Mouse (Mus musculus) embryo, embryonic 11 days (tissue): ENCODE data around the gene Vmn1r233.

Experiments used
- DNase-seq: peaks from one replicate; pipeline ENCODE4 v3.0.0-alpha.2; 2015

Gene Vmn1r233

DNA sequence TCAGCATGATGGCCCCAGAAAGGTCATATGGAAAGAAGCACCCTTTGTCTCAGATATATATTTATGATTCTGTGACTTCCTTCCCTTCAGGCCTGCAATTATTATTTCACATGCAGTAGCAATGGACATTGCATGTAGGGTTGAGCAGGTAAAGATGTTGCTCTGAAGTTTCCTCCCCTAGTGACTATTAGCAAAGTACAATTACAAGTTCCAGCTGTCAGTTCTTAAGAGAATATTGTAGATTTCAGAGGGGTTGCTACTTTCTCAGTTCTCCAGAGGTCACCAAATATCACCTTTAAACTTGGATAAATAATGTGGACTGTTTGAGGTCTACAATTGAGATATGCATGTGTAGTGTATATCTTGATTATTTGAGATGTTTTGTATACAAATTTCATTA lies at the start of gene Vmn1r233:
Gene Vmn1r233 (minus strand): TSS at position 101 of the 400 bp plus-strand sequence.
- DNase-seq, result no peak

DNA sequence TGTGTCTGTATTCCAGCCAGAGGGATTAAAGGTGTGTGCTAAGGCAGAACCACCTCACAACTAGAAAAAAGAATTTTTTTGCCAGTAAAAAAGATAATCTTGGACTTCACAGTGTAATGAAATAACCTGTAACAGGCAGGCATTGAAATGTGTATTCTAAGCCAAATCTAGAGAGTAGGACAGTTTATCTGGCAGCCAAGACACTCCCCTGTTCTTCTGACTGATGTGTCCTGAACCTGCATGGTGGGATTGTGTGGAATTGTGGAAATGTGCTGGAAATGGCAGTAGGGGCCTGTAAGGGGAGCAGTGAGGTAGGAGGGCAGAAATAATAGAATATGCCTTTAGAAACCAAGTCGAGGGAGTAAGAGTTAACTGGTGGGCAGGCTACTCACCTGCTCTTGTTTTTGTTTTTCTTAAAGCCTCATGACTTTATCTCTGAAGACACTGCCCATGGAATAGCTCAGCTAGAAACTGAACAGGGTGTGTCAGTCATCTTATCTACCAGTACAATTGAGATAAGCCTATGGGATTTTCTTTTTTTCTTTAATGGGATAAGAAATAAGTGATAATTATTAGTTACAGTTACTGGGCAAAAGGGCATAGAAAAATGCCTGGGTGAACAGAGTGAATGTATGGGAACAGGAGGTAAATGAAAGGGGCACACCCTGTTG lies 22.3 kb upstream of the Vmn1r233 start:
- DNase-seq, result no peak

DNA sequence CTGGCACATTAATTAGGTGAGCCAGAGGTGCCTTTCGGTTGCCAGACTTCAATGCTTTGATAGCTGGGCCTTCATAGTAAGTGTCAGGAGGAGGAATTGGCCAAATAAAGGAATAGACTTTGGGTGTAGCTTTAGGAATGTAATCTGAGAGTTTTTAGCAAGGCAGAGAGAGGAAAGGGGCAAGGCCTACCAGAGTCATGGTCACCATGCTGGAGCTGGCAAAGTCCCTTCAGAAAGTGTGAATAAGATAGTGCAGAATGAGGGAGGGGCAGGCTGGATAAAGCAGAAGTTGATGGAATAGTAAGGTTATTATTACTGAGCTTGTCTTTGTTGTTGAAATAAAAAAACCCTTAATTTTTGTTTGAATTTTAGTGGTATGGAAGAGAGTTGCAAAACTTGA lies 13.5 kb upstream of the Vmn1r233 start:
- no peak for DNase-seq

DNA sequence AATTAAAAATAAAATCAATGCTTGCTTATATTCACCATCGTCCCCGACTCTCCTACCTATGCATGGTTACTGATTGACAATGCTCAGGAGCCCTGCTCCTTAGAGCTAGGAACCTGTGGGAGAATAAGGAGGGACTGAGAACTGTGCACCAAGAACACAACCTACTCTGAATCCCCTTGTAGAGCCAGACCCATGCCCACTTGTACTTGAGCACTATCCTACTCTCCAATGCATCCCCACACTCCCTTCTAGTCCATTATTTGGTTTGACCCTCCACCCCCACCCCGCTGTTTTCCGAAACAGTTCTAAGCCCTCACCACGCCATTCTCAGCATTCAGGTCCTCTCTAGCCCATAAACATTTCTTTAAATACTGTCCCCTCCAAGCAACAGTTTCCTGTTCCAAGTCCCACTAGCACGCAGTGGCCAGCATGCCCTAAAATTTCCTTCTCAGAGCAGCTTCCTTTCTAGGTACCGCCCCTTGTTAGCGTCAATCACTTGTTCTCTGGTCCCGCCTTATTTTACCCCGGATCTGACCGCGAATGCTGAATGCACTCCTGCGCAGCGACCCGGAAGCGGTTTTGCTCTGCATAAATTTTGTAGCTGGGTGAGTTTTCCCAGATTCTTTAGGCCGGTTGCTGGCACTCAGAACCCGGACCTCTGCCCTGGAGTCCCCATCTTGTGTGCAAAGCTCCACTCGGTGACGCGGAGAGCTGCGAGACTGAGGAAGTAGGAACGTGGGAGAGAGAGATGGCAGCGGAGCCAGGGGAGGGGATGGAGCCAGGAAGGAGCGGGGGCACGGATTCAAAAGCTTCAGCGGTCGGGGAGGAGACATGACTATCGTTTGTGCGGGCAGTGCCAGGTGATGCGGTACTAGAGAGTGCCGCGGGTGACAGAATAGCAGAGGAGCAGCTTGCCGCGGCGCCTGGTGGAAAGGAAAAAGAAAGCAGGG lies 12.4 kb upstream of the Vmn1r233 start, which contains the start of gene Zfp160:
Gene Zfp160 (plus strand): TSS at position 522 of the 950 bp plus-strand sequence.
- DNase-seq, result peak; percentile 95

DNA sequence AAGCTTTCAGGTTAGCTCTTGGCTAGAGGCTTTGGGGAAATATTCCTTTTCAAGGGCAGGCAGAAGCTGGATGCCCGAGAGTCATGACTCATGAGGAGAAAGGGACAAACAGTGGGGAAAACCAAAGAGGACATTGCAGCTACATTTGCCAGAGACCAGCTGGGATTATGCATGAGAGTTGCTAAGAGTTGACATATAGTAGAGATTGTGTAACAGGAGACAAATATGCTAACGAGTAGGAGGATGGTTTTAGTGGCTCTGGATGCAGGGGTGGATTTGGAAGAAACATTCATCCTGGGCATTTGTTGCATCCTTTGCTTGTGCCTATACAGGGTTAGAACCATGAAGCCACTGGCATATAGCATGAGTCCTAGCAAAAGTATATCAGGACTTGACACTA lies 2.5 kb downstream of the Vmn1r233 start:
- DNase-seq, result no peak

DNA sequence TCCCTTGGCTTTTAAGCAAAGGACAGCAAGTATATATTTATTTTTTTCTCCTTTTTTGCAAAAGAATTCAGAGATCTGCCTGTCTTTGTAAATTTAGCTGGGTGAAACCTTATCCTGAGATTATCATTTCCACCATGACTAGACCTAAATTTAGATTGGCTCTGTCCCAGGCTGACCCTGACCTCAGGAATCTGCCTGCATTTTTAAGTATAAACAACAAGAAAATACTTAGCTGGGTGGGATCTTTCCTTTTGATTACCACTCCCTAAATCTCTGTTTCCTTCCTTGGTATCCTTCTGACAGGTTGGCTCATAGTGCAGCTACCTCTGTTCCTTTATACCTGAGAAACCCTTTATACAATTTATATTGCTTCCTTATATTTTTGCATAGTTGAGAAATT lies 29.6 kb downstream of the Vmn1r233 start:
- DNase-seq, result no peak

DNA sequence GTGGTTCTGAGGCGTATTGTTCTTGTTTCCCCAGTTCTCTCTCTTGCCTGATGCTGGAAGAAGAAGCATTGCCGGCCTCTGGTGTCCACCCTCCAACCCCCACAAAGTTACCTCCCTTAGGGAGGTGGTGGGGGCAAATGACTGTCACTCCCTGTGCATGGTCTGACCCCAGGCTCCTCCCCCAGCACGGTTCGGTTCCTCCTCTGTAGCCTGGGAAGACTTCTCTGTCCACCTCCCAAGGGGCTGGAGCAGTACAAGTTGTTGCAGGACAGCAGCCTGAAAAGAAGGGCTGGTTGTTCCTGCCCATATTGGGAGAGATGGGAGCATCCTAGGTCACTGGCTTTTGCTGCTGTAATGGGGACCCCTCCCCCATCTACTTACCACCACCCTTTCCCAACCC lies 30.8 kb downstream of the Vmn1r233 start:
- DNase-seq, result no peak

DNA sequence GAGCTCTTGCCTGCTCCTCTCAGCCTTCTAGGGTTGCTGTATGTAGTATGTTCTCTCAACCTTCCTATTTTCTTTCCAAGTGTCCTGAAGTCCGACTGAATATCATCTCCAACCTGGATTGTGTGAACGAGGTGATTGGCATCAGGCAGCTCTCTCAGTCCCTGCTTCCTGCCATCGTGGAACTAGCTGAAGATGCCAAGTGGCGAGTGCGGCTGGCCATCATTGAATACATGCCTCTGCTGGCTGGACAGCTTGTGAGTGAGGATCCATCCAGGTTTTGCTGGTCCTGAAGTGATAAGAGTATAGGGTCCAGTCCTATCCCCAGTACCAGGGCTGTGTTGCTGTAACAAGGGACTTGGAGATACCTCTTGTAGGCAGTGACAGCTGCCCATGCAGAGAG lies 35.9 kb downstream of the Vmn1r233 start:
- DNase-seq, result no peak

DNA sequence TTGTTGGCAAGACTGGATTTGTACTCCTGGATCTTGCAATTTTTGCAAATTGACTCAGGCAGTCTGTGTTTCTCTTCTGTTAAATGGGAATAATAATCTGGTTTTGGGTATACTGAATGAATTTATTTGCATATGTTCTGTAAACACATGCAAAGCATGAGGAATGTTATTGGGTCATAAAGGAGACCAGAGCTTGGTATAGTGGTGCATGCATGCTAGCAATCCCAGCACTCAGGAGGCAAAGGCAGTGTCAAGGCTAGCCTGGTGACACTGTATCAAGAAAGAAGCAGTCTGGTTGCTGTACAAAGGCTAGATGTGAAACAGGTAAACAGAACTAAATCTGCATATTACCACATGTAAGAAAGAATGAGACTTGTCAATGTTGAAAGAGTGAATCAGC lies 49.6 kb downstream of the Vmn1r233 start:
- no peak for DNase-seq

DNA sequence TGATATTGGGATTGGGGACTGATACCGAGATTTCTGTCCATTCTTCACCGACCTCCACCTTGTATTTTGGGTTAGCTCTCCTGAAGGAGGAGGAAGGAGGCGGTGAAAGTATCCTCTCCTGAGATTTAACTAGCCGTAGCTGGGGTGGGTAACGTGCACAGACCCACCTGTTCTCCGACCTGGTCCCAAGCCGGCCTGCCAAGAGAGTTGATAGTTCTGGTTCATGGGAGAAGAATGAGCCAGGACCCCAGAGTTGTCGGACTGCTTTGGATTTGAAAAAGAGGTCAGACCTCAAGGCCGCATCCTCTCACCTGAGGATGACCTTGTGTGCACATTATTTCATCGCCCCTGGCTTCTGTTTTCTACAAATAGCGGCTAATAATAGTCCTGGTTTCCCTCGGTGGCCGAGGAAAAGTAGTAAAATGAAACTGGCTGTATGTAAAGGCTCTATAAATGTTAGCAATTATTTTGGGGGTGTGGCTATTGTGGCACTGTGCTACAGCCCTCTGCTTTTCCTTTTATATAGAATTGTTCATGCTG lies 50.2 kb downstream of the Vmn1r233 start:
- peak; percentile 13 for DNase-seq

DNA sequence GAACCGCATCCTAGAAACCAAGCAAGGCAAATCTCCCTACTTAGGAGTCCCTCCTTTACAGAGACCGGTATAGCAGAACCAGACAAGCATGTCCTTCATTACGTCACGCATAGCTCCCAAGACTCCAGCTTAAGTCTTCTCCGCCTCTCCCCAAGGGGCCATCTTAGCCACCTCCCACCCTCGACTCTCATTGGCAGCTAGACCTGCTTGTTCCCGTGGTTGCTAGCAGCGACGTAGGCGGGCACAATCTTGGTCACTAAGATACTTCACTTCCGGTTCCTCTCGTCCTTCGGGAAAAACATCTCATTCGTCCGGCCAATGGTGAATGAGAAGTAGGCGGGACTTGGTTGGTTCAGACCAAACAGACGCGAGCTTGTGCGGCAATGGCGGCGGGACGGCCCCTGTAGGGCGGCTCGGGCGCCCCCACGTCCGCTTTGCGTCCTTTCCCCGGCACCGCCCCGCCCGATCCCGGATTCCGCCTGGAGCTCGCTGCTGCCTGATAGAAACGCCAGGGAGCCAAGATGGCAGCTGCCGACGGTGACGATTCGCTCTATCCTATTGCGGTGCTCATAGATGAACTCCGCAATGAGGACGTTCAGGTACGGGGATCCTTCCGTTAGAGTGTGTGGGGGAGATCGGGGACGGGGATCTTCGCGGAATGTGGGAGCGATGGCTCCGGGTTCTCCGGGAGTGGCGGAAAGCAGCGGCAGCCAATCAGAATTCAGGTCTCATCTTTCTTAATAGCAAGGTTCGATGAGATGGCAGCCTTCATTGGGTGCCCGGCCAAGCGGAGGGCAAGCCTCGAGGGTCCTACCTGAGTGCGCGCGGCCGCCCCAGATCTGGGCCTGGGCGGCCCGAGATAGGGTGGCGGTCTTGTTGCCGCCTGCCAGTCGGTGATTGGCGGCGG lies 51.0 kb downstream of the Vmn1r233 start, which contains the start of gene Ppp2r1a:
Gene Ppp2r1a (plus strand): TSS at position 327 of the 907 bp plus-strand sequence.
- peak; percentile 98 for DNase-seq

DNA sequence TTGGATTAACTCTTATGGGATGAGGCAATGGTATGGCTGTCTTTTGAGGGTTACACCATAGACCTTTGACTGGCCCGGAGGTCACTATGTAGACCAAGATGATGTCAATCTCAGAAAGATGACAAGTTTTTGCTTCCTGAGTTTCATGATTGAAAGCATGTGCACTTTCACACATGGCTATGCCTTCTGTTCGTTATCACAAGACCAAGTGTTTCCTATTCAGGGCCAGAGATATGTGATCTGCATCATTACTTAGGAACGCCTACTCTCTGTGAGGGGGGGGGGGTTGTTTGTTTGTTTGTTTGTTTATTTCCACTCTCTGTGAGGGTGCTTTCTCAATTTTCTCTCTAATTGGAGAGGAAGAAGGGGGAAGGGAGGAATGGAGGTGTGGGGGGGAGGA lies 52.0 kb downstream of the Vmn1r233 start:
- peak; percentile 12 for DNase-seq
